Mouse (Mus musculus): ENCODE results near the gene Inpp4a. TPM values are rescaled to one million over a fixed set of nuclear protein-coding genes. Genes with fewer than 3 reads are reported as not detected.

Gene Inpp4a
- 10 to 100 TPM; 56.0 to 56.7 TPM for total RNA-seq (2023)

DNA sequence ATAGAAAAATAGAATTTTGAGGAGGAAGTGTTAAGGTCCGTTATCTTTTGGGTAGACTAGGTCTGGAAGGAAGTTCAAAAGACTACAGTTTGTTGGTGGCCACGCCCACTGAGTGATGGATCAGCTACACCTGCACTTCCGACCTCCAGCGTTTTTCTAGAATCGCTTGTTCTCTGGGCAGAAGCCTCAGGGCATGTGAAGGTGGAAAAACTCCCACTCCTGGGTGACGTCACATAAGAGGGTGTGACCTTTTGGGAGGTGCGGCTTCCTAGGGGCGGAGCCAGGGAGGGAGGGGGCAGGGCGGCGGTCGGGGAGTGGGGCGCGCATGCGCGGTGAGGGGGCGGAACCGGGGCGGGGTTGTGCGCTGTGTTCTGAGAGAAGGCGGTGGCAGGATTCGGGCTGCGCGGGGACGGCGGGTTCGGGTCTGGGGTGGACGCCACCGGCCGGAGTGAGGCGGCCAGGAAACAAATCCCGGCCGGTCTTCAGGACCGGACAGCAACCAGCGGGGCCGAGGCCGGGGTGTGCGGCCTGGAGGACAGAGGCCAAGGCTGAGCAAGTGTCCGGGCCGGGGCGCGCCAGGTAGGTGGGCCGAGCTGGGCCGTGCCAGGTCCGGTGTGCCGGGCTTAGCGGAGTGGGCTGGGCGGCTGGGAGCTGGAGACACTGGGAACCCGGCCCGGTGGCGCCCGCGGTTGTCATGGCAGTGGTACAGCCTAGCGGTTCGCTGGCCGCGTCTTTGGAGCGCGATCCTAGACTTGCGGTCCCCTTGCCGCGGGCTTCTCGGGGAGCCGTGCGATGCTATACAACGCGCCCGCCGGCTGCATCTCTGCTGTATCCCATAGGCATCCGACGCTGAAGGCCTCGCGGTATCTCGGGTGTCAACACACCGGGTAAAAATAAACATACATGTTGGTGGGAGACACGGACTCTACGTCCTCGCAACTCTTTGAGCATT lies at the start of gene Inpp4a:
Gene Inpp4a (plus strand): TSS at position 326 of the 952 bp plus-strand sequence.

GRCm38 (mm10) chr1:37429366-37430296 lies 130.0 kb downstream of the Inpp4a start, which contains the start of the genes Coa5 and Unc50:
TSS of gene Coa5 (minus strand) at chr1:37430103.
TSS of gene Unc50 (plus strand) at chr1:37430139.

Other genes with a start within 250 kb of the Inpp4a start
- gene Cnga3, start 85.4 kb upstream of the Inpp4a start, total RNA-seq (2023): not detected
- 10 to 100 TPM; 41.9 to 48.9 TPM for gene Coa5, start 130.2 kb downstream of the Inpp4a start, total RNA-seq (2023)
- 10 to 100 TPM; 40.0 to 43.4 TPM for gene Unc50, start 130.3 kb downstream of the Inpp4a start, total RNA-seq (2023)
- gene Mgat4a, start 241.2 kb downstream of the Inpp4a start, total RNA-seq (2023): 10 to 100 TPM; 31.9 to 38.8 TPM

Data from T-cell, adult 66 days (primary cell).